8 mouse cellular contexts compared by ENCODE assay signal in the genomic region with DNA sequence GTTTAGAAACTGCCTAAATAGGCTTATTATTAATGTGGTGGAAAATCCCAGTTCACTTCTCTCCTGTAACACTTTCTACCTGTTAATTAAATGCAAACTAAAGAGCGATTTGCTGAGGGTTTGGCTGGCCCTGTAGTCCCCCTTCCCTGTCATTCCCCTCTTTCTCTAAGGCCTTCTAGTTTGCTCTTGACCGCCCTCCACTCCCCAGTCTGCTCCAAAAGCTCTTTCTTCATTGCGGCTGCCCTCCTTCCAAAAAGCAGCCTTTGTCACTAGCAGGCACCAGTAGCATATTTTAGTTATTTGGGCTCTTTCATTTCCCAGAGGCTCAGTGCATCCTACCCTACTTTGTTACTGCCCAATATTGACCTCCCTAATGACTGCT. TPM values are rescaled to one million over a fixed set of nuclear protein-coding genes. Genes with fewer than 3 reads are reported as not detected.
DNase-seq lines count a peak whose midpoint lies in the region; ATAC-seq and TF ChIP-seq lines count a peak whose summit lies in the region.

No protein-coding gene starts in this region.

- no peaks in the 10 kb centered on the region for H3K9me3 ChIP-seq in limb, embryonic 15.5 days

- no peak for TF ChIP-seq CTCF in gastrocnemius, adult 2 months (IDR thresholded peaks at IDR 0.05)

- H3K4me1 ChIP-seq in limb, embryonic 15.5 days, result peaks cover 11% of the 10 kb centered on the region

- ATAC-seq in limb, embryonic 15.5 days (ENCODE audit: insufficient number of reproducible peaks, low FRiP score, low TSS enrichment, low read depth), result no peak
- ATAC-seq in megakaryocyte progenitor cell, adult 5-6 weeks (replicated peaks; ENCODE audit: poor library complexity), result no peak

- peak overlapping the region; percentile 93 for H3K4me3 ChIP-seq in gastrocnemius, adult 2 months
- H3K4me3 ChIP-seq in limb, embryonic 15.5 days, result peak overlapping the region; percentile 55

- no peak for DNase-seq in gastrocnemius, adult 2 months
- no peak for DNase-seq in gastrocnemius, postnatal 36 days
- peak; percentile 21 to 26 for DNase-seq in right cerebral cortex, postnatal 10 days (ENCODE audit: low spot score in 2 of 2)
- no peak for DNase-seq in right cerebral cortex, postnatal 25 days
- no peak for DNase-seq in thymus, postnatal 14 days
- DNase-seq in thymus, postnatal 4 days, result no peak

- no peak overlapping the region for H3K9ac ChIP-seq in limb, embryonic 15.5 days

- peak overlapping the region; percentile 99 for H3K27ac ChIP-seq in gastrocnemius, adult 2 months
- peak overlapping the region; percentile 55 for H3K27ac ChIP-seq in limb, embryonic 15.5 days

- intact Hi-C loops in gastrocnemius, adult 2 months (cut with DNase I), result loop anchor here (1.0 to 5.0 kb wide), 3 partner anchors 55 to 200 kb away; a partner anchor contains a TSS
- intact Hi-C loops in gastrocnemius, postnatal 36 days (cut with DNase I), result loop anchor here (5.0 kb wide), 1 partner anchor 85 kb away; no protein-coding TSS in a partner anchor

- H3K36me3 ChIP-seq in limb, embryonic 15.5 days, result no peaks in the 10 kb centered on the region

- H3K27me3 ChIP-seq in limb, embryonic 15.5 days, result no peaks in the 10 kb centered on the region

- 36% methylated on average over 3 of the region's 3 CpGs for WGBS in limb, embryonic 15.5 days

- H3K4me2 ChIP-seq in limb, embryonic 15.5 days, result peak overlapping the region; percentile 98

RNA-seq across cellular contexts. Expression of a gene that starts 0.7 kb away (rescaled TPM):
- total RNA-seq in gastrocnemius, adult 2 months (2021), result 1,000 to 10,000 TPM in 1 of 2 experiments, 100 to 1,000 TPM in 1; 484 to 1,239 TPM
- total RNA-seq in gastrocnemius, postnatal 36 days (2021), result 1,000 to 10,000 TPM; 1,456 to 1,693 TPM
- 2.2 and 7.5 TPM in 2 replicates for polyA plus RNA-seq in limb, embryonic 15.5 days (2015; fragmentation: Nextera tagmentation; extraction: Ambion mirVana)
- not detected in 2 replicates for total RNA-seq in megakaryocyte progenitor cell, adult 5-6 weeks (2015)
- not detected in 2 replicates for total RNA-seq in megakaryocyte progenitor cell, adult 5-6 weeks (2017)

Comparison
In these comparisons a context has a peak if more than half of its experiments do, and no peak if none do; other contexts are left out.
1. DNase-seq: peak in right cerebral cortex, postnatal 10 days (2 of 2); none in gastrocnemius, adult 2 months (single experiment), gastrocnemius, postnatal 36 days (0 of 2), right cerebral cortex, postnatal 25 days (single experiment), thymus, postnatal 14 days (single experiment) and thymus, postnatal 4 days (single experiment).
2. RNA of a gene that starts 0.7 kb away (total RNA-seq): 1,456 to 1,693 TPM in gastrocnemius, postnatal 36 days and 484 to 1,239 TPM in gastrocnemius, adult 2 months; not detected in megakaryocyte progenitor cell, adult 5-6 weeks; every median in the first group is over 100 times any median in the second.